Mouse (Mus musculus) liver, embryonic 14.5 days (tissue): Measurements from ENCODE around the gene Glrx. TPM values are rescaled to one million over a fixed set of nuclear protein-coding genes. Genes with fewer than 3 reads are reported as not detected.
"Not testable (repeated sequence)": the region's sequence is repeated elsewhere in the genome, so short reads cannot be mapped to it uniquely, and the experiment has no call there.

ENCODE experiments used
- ATAC-seq: fragments of 200-750 bp; cut with Nextera tagmentation; 2 replicates; pipeline ENCODE4 v1.8.0; 2017; ENCODE audit warnings: moderate number of reproducible peaks, mild to moderate bottlenecking, moderate library complexity; ENCODE audit not compliant: insufficient read depth
- DNase-seq, 3 experiments: peaks; one replicate each; pipeline ENCODE4 v3.0.0-alpha.2; 2012 to 2013; ENCODE audit warnings: low read depth in 3 of 3, low spot score in 3 of 3
- H3K27ac ChIP-seq: fragments of 300-500 bp; sonication (generic); 2 replicates; pipeline ENCODE4 v1.5.1; 2014; ENCODE audit warnings: moderate library complexity, mild to moderate bottlenecking, control low read depth, inconsistent platforms
- H3K27me3 ChIP-seq: fragments of 300-500 bp; sonication (generic); 2 replicates; pipeline ENCODE4 v1.6.1; 2014; ENCODE audit warnings: mild to moderate bottlenecking, low read length, moderate library complexity; ENCODE audit not compliant: control insufficient read depth, insufficient read depth
- H3K36me3 ChIP-seq: fragments of 300-500 bp; sonication (generic); replicated peaks from 2 replicates; pipeline ENCODE4 v1.6.1; 2014; ENCODE audit warnings: low read depth; ENCODE audit not compliant: control insufficient read depth, insufficient read depth
- H3K4me1 ChIP-seq, 2 experiments: fragments of 200-500 bp in 1 of 2; fragments of 300-500 bp in 1 of 2; sonication (generic) in 1 of 2; replicated peaks; 2 replicates each; pipeline ENCODE4 v1.6.1; 2012 to 2014; ENCODE audit warnings: antibody characterized with exemption in 1 of 2, inconsistent platforms in 1 of 2, low read length in 1 of 2; ENCODE audit not compliant: control insufficient read depth in 2 of 2, insufficient read depth in 2 of 2
- H3K4me2 ChIP-seq: fragments of 300-500 bp; sonication (generic); 2 replicates; pipeline ENCODE4 v1.6.1; 2014; ENCODE audit warnings: low read depth, mild to moderate bottlenecking, control low read depth, moderate library complexity
- H3K4me3 ChIP-seq, 2 experiments: fragments of 200-500 bp in 1 of 2; fragments of 300-500 bp in 1 of 2; sonication (generic) in 1 of 2; 2 replicates each; pipeline ENCODE4 v1.5.1; 2012 to 2014; ENCODE audit warnings: low read depth in 2 of 2, low read length in 2 of 2, mild to moderate bottlenecking in 2 of 2, control low read depth in 1 of 2, inconsistent platforms in 1 of 2, moderate library complexity in 1 of 2; ENCODE audit not compliant: insufficient read depth in 1 of 2
- H3K9ac ChIP-seq: fragments of 300-500 bp; sonication (generic); replicated peaks from 2 replicates; pipeline ENCODE4 v1.6.1; 2014; ENCODE audit warnings: mild to moderate bottlenecking, control low read depth, moderate library complexity
- H3K9me3 ChIP-seq: fragments of 300-500 bp; sonication (generic); 2 replicates; pipeline ENCODE4 v1.6.1; 2016; ENCODE audit warnings: low read length, mixed read lengths; ENCODE audit not compliant: control insufficient read depth
- CTCF ChIP-seq: IDR thresholded peaks from 2 replicates; pipeline ENCODE4 v1.5.1; 2016; ENCODE audit warnings: antibody characterized with exemption, low read depth, control low read depth
- EP300 ChIP-seq: IDR thresholded peaks from 2 replicates; pipeline ENCODE4 v1.6.1; 2016; ENCODE audit warnings: antibody characterized with exemption, low read depth
- WGBS: fragments of 180-500 bp; shearing (Covaris S2); extraction: QIAGEN DNeasy Blood & Tissue Kit; methylation state at CpG from one replicate; pipeline ENCODE4 v1.1.7; 2014; ENCODE audit not compliant: insufficient replicate concordance; 5-methylcytosine and 5-hydroxymethylcytosine counted together
- polyA plus RNA-seq, 2 experiments: library from polyadenylated mRNA; depleted of rRNA in 1 of 2; stranded (reverse) in 1 of 2; unstranded in 1 of 2; fragments of >200 nt; fragmentation: Nextera tagmentation in 1 of 2; extraction: Ambion mirVana in 1 of 2; gene quantifications; 2 replicates each; pipeline versions ENCODE4 v1.2.1 to v1.2.3; 2012 to 2014

Gene Glrx
- polyA plus RNA-seq, 2 experiments, result 21.6 to 40.4 TPM

- 28% methylated on average over 4 of the region's 4 CpGs for WGBS
- no peak for ATAC-seq
Observed at GRCm38 (mm10) chr13:75874608-75875376, 35.1 kb downstream of the Glrx start.

GRCm38 (mm10) chr13:75876188-75876587, 36.5 kb downstream of the Glrx start:
- H3K4me3 ChIP-seq, H3K36me3 ChIP-seq, H3K9ac ChIP-seq, ATAC-seq, H3K27ac ChIP-seq, DNase-seq, H3K9me3 ChIP-seq, H3K4me1 ChIP-seq, H3K27me3 ChIP-seq, H3K4me2 ChIP-seq: not testable (repeated sequence)
- WGBS, result 60% methylated on average over 7 of the region's 7 CpGs

More at GRCm38 (mm10) chr13:75874608-75875376, 35.1 kb downstream of the Glrx start:
- DNase-seq, result no peak
- no peaks in the 10 kb centered on the region for H3K9me3 ChIP-seq
- H3K4me2 ChIP-seq, result no peak overlapping the region
- H3K4me1 ChIP-seq, result no peaks in the 10 kb centered on the region
- H3K27ac ChIP-seq, result no peak overlapping the region
- no peaks in the 10 kb centered on the region for H3K27me3 ChIP-seq
- H3K9ac ChIP-seq, result no peak overlapping the region
- TF ChIP-seq EP300 (no peak), CTCF (no peak)
- H3K4me3 ChIP-seq, result no peak overlapping the region
- no peaks in the 10 kb centered on the region for H3K36me3 ChIP-seq

GRCm38 (mm10) chr13:75876592-75876991, 36.9 kb downstream of the Glrx start:
- WGBS, result 64% methylated on average over 6 of the region's 6 CpGs
- no peak for ATAC-seq
- H3K36me3 ChIP-seq, result no peaks in the 10 kb centered on the region
- no peak for DNase-seq
- H3K27ac ChIP-seq, result no peak overlapping the region
- H3K4me2 ChIP-seq, result no peak overlapping the region
- no peaks in the 10 kb centered on the region for H3K9me3 ChIP-seq
- no peak overlapping the region for H3K4me3 ChIP-seq
- no peak for TF ChIP-seq EP300
- H3K27me3 ChIP-seq, result no peaks in the 10 kb centered on the region
- no peaks in the 10 kb centered on the region for H3K4me1 ChIP-seq
- no peak overlapping the region for H3K9ac ChIP-seq

- Histone ChIP-seq H3K4me2 (no peak overlapping the region), H3K27ac (no peak overlapping the region), H3K4me1 (no peaks in the 10 kb centered on the region), H3K9me3 (no peaks in the 10 kb centered on the region), H3K4me3 (no peak overlapping the region), H3K9ac (no peak overlapping the region), H3K36me3 (no peaks in the 10 kb centered on the region), H3K27me3 (no peaks in the 10 kb centered on the region)
- ATAC-seq (no peak), DNase-seq (peak; percentile 41 to 54 (median 51))
- TF ChIP-seq EP300 (no peak), CTCF (peak; percentile 71)
Observed at GRCm38 (mm10) chr13:75877907-75878306, 38.2 kb downstream of the Glrx start.

- DNase-seq (no peak), ATAC-seq (no peak)
- Histone ChIP-seq H3K4me2 (no peak overlapping the region), H3K27me3 (no peaks in the 10 kb centered on the region), H3K4me3 (no peak overlapping the region), H3K9ac (no peak overlapping the region), H3K27ac (no peak overlapping the region), H3K9me3 (no peaks in the 10 kb centered on the region), H3K4me1 (no peaks in the 10 kb centered on the region), H3K36me3 (no peaks in the 10 kb centered on the region)
- TF ChIP-seq EP300, result no peak
- TF ChIP-seq CTCF, result no peak
- 56% methylated on average over 3 of the region's 3 CpGs for WGBS
Observed at GRCm38 (mm10) chr13:75879756-75880155, 40.1 kb downstream of the Glrx start.
